Mouse (Mus musculus): ENCODE measurements around the gene Aph1a. TPM values are rescaled to one million over a fixed set of nuclear protein-coding genes. Genes with fewer than 3 reads are reported as not detected.

Aph1a gene
- total and polyA plus RNA-seq, 3 experiments: 110 to 170 TPM; not detected in 1

- TF ChIP-seq MAFK (IDR thresholded peaks at IDR 0.05; ENCODE audit: borderline replicate concordance, low read depth, low read length): no peak
Measured at GRCm38 (mm10) chr3:95932566-95932965, 38.8 kb downstream of the Aph1a start (continued).

GRCm38 (mm10) chr3:95933111-95933750, 39.5 kb downstream of the Aph1a start:
- no peak for DNase-seq (ENCODE audit: low read depth, low spot score)
- Histone ChIP-seq H3K79me2 (ENCODE audit: control insufficient read depth, insufficient read depth, low read length, poor library complexity) (peaks cover 49% of the 10 kb centered on the region), H3K9me3 (replicated peaks; ENCODE audit: insufficient read depth, low read length) (no peaks in the 10 kb centered on the region), H3K36me3 (ENCODE audit: control insufficient read depth in 1 of 2, insufficient read depth in 2 of 2, low read length in 2 of 2) (peaks cover 27 to 39% of the 10 kb centered on the region in 2 experiments), H3K4me1 (ENCODE audit: control insufficient read depth in 1 of 2, insufficient read depth in 2 of 2, low read length in 2 of 2) (peaks cover 12 to 30% of the 10 kb centered on the region in 2 experiments), H3K9ac (ENCODE audit: control insufficient read depth, low read depth, low read length, poor library complexity, severe bottlenecking) (no peak overlapping the region), H3K27ac (ENCODE audit: control insufficient read depth, low read depth, low read length) (no peak overlapping the region), H3K27me3 (ENCODE audit: control insufficient read depth in 1 of 2, insufficient read depth in 2 of 2, low read length in 2 of 2) (no peaks in the 10 kb centered on the region), H3K4me3 (ENCODE audit: control insufficient read depth in 1 of 2, insufficient read depth in 1 of 2, low read depth in 2 of 2, low read length in 2 of 2) (no peak overlapping the region)
- TF ChIP-seq CTCF (IDR thresholded peaks at IDR 0.05 in 2 of 3, conservative IDR thresholded peaks at IDR 0.05 in 1 of 3; ENCODE audit: control insufficient read depth in 1 of 3, insufficient read depth in 1 of 3, low read depth in 2 of 3, low read length in 3 of 3, poor library complexity in 1 of 3, severe bottlenecking in 1 of 3) (no peak), USF2 (IDR thresholded peaks at IDR 0.05; ENCODE audit: borderline replicate concordance in 1 of 2, insufficient read depth in 1 of 2, low read depth in 1 of 2, low read length in 2 of 2) (no peak)

GRCm38 (mm10) chr3:95934448-95934847, 40.7 kb downstream of the Aph1a start:
- Histone ChIP-seq H3K4me1 (ENCODE audit: control insufficient read depth in 1 of 2, insufficient read depth in 2 of 2, low read length in 2 of 2) (peaks cover 12 to 27% of the 10 kb centered on the region in 2 experiments), H3K27me3 (ENCODE audit: control insufficient read depth in 1 of 2, insufficient read depth in 2 of 2, low read length in 2 of 2) (no peaks in the 10 kb centered on the region), H3K36me3 (ENCODE audit: control insufficient read depth in 1 of 2, insufficient read depth in 2 of 2, low read length in 2 of 2) (peaks cover 37 to 38% of the 10 kb centered on the region in 2 experiments), H3K79me2 (ENCODE audit: control insufficient read depth, insufficient read depth, low read length, poor library complexity) (peaks cover 48% of the 10 kb centered on the region), H3K27ac (ENCODE audit: control insufficient read depth, low read depth, low read length) (no peak overlapping the region), H3K9me3 (replicated peaks; ENCODE audit: insufficient read depth, low read length) (no peaks in the 10 kb centered on the region), H3K9ac (ENCODE audit: control insufficient read depth, low read depth, low read length, poor library complexity, severe bottlenecking) (no peak overlapping the region), H3K4me3 (ENCODE audit: control insufficient read depth in 1 of 2, insufficient read depth in 1 of 2, low read depth in 2 of 2, low read length in 2 of 2) (no peak overlapping the region)
- no peak for DNase-seq (ENCODE audit: low read depth, low spot score)
- no peak for TF ChIP-seq POLR2AphosphoS5 (IDR thresholded peaks at IDR 0.05; ENCODE audit: borderline replicate concordance, low read depth, low read length)
- TF ChIP-seq MAFK (IDR thresholded peaks at IDR 0.05; ENCODE audit: borderline replicate concordance, low read depth, low read length): peak; percentile 33; the same call in 1 of the 2 replicates
- TF ChIP-seq RCOR1 (IDR thresholded peaks at IDR 0.05; ENCODE audit: low read depth, low read length): peak; percentile 69; the same call in 1 of the 2 replicates
- TF ChIP-seq MXI1 (IDR thresholded peaks at IDR 0.05; ENCODE audit: low read depth, low read length): no peak
- peak; percentile 71 for TF ChIP-seq GATA1 (IDR thresholded peaks at IDR 0.05; ENCODE audit: low read depth, low read length)
- TF ChIP-seq E2F4 (IDR thresholded peaks at IDR 0.05; ENCODE audit: borderline replicate concordance, low read depth, low read length): no peak
- peak; percentile 73; the same call in 1 of the 2 replicates for TF ChIP-seq SIN3A (IDR thresholded peaks at IDR 0.05; ENCODE audit: low read length)
- no peak for TF ChIP-seq ELF1 (IDR thresholded peaks at IDR 0.05; ENCODE audit: low read depth, low read length)
- no peak; the same call in 1 of the 2 replicates for TF ChIP-seq BHLHE40 (IDR thresholded peaks at IDR 0.05; ENCODE audit: borderline replicate concordance, low read depth, low read length)
- no peak for TF ChIP-seq GABPA (IDR thresholded peaks at IDR 0.05; ENCODE audit: low read depth, low read length)
- TF ChIP-seq EP300 (IDR thresholded peaks at IDR 0.05; ENCODE audit: low read depth in 1 of 2, low read length in 2 of 2): peak; percentile 33 to 58; a peak in 1 of 4 replicates
- 0 out of 2 replicates have a peak, but pooled peaks have one; percentile 27 for TF ChIP-seq ETS1 (IDR thresholded peaks at IDR 0.05; ENCODE audit: low read depth, low read length)
- no peak for TF ChIP-seq TAL1 (IDR thresholded peaks at IDR 0.05; ENCODE audit: low read length)
- TF ChIP-seq TCF12 (IDR thresholded peaks at IDR 0.05; ENCODE audit: low read depth, low read length): no peak
- TF ChIP-seq CTCF (IDR thresholded peaks at IDR 0.05 in 2 of 3, conservative IDR thresholded peaks at IDR 0.05 in 1 of 3; ENCODE audit: control insufficient read depth in 1 of 3, insufficient read depth in 1 of 3, low read depth in 2 of 3, low read length in 3 of 3, poor library complexity in 1 of 3, severe bottlenecking in 1 of 3): no peak
- no peak for TF ChIP-seq ZMIZ1 (IDR thresholded peaks at IDR 0.05; ENCODE audit: low read depth, low read length)
